Mouse (Mus musculus) olfactory bulb, adult 2 months (tissue): ENCODE data around the gene Prkag2.

Experiments
- CTCF ChIP-seq: fragments of 200-500 bp; IDR thresholded peaks from 2 replicates; pipeline ENCODE4 v1.5.1; 2012; ENCODE audit warnings: low read depth, mild to moderate bottlenecking, low read length, moderate library complexity; ENCODE audit not compliant: insufficient read depth
- POLR2A ChIP-seq: fragments of 200-500 bp; IDR thresholded peaks from 2 replicates; pipeline ENCODE4 v1.6.1; 2012; ENCODE audit warnings: mild to moderate bottlenecking, low read depth, low read length, moderate library complexity; ENCODE audit not compliant: insufficient read depth

GRCm38 (mm10) chr5:24991575-24991974, 108.9 kb downstream of the Prkag2 start:
- TF ChIP-seq CTCF (no peak), POLR2A (no peak)
